Mouse (Mus musculus) olfactory bulb, adult 2 months (tissue): ENCODE data around the gene Gemin2.

Experiments used
- CTCF ChIP-seq: fragments of 200-500 bp; IDR thresholded peaks from 2 replicates; pipeline ENCODE4 v1.5.1; 2012; ENCODE audit warnings: low read depth, mild to moderate bottlenecking, low read length, moderate library complexity; ENCODE audit not compliant: insufficient read depth
- POLR2A ChIP-seq: fragments of 200-500 bp; IDR thresholded peaks from 2 replicates; pipeline ENCODE4 v1.6.1; 2012; ENCODE audit warnings: mild to moderate bottlenecking, low read depth, low read length, moderate library complexity; ENCODE audit not compliant: insufficient read depth

DNA sequence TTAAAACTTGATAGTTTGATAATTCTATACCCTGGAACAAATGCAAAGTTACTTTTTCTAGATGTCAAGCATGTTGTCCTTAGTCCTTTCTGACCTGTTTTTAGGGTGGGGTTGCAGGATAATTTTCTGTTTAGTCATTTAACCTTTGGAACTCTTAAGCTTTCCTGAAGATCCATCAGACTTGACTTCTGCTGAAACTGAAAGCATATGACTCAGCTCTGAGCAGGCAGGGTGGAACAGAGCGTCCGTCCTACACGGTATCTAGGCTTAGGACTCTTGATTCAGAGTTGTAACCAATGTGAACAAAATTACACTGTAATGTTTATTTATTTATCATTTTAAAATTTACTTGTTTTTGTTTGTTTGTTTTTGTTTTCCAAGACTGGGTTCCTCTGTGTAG is 64.7 kb downstream of the Gemin2 start:
- TF ChIP-seq CTCF = no peak
- no peak for TF ChIP-seq POLR2A
